Mouse (Mus musculus) heart, embryonic 14.5 days (tissue): Measurements from ENCODE around the gene Pelo. TPM values are rescaled to one million over a fixed set of nuclear protein-coding genes. Genes with fewer than 3 reads are reported as not detected.

Experiments
- polyA plus RNA-seq: library from polyadenylated mRNA; unstranded; fragments of >200 nt; fragmentation: Nextera tagmentation; extraction: Ambion mirVana; gene quantifications from 2 replicates; pipeline ENCODE4 v1.2.1, GENCODE M21; 2014

Pelo gene
- polyA plus RNA-seq, 1 experiment from 2014 or later = 7.3 TPM

Other genes with a start within 250 kb of the Pelo start
- gene Itga2, start 158.1 kb downstream of the Pelo start, polyA plus RNA-seq = 2.0 and 2.6 TPM in 2 replicates
- 8.4 and 11.1 TPM in 2 replicates for gene Gm49395, start 11.7 kb upstream of the Pelo start, polyA plus RNA-seq
- gene Itga1, start 11.8 kb upstream of the Pelo start, polyA plus RNA-seq = 32.6 and 32.9 TPM in 2 replicates